Mouse (Mus musculus): ENCODE results near the gene 9930111J21Rik2. TPM values are rescaled to one million over a fixed set of nuclear protein-coding genes. Genes with fewer than 3 reads are reported as not detected.

Gene 9930111J21Rik2
- polyA plus RNA-seq, 1 experiment from 2014 or later: 0.45 TPM

GRCm38 (mm10) chr11:49089735-49090507 is 38.9 kb upstream of the 9930111J21Rik2 start:
- Histone ChIP-seq H3K27me3 (replicated peaks; ENCODE audit: control insufficient read depth, insufficient read depth, low read length) (no peaks in the 10 kb centered on the region), H3K4me2 (ENCODE audit: low read length) (no peak overlapping the region), H3K27ac (ENCODE audit: low read depth) (no peak overlapping the region), H3K4me3 (ENCODE audit: low read depth, low read length) (no peak overlapping the region), H3K9ac (ENCODE audit: low read length) (no peak overlapping the region), H3K4me1 (replicated peaks; ENCODE audit: control insufficient read depth, insufficient read depth, low read length) (peaks cover 11% of the 10 kb centered on the region; the same call in 1 of the 2 replicates), H3K9me3 (ENCODE audit: control insufficient read depth, low read length) (no peaks in the 10 kb centered on the region), H3K36me3 (ENCODE audit: control insufficient read depth, insufficient read depth, low read length) (no peaks in the 10 kb centered on the region)
- no peak for ATAC-seq (replicated peaks; ENCODE audit: low FRiP score, low TSS enrichment, low read depth)
- no peak for DNase-seq (ENCODE audit: low spot score)
- 68% methylated on average over 3 of the region's 3 CpGs for WGBS

- WGBS: 84% methylated on average over 5 of the region's 5 CpGs
- Histone ChIP-seq H3K36me3 (ENCODE audit: control insufficient read depth, insufficient read depth, low read length) (no peaks in the 10 kb centered on the region), H3K27ac (ENCODE audit: low read depth) (no peak overlapping the region), H3K4me1 (replicated peaks; ENCODE audit: control insufficient read depth, insufficient read depth, low read length) (peaks cover 14% of the 10 kb centered on the region; the same call in 1 of the 2 replicates), H3K9ac (ENCODE audit: low read length) (no peak overlapping the region), H3K4me3 (ENCODE audit: low read depth, low read length) (no peak overlapping the region), H3K27me3 (replicated peaks; ENCODE audit: control insufficient read depth, insufficient read depth, low read length) (no peaks in the 10 kb centered on the region), H3K9me3 (ENCODE audit: control insufficient read depth, low read length) (no peaks in the 10 kb centered on the region), H3K4me2 (ENCODE audit: low read length) (no peak overlapping the region)
- DNase-seq (ENCODE audit: low spot score): peak; percentile 47
- peak; percentile 41; the same call in 1 of the 2 replicates for ATAC-seq (replicated peaks; ENCODE audit: low FRiP score, low TSS enrichment, low read depth)
Observed at GRCm38 (mm10) chr11:49088990-49089652, 38.1 kb upstream of the 9930111J21Rik2 start.

- H3K27me3 ChIP-seq (replicated peaks; ENCODE audit: control insufficient read depth, insufficient read depth, low read length): no peaks in the 10 kb centered on the region
- H3K9me3 ChIP-seq (ENCODE audit: control insufficient read depth, low read length): no peaks in the 10 kb centered on the region
- H3K4me2 ChIP-seq (ENCODE audit: low read length): peak overlapping the region; percentile 39
- 38% methylated on average over 22 of the region's 22 CpGs for WGBS
- H3K27ac ChIP-seq (ENCODE audit: low read depth): no peak overlapping the region
- peak; percentile 70 for ATAC-seq (replicated peaks; ENCODE audit: low FRiP score, low TSS enrichment, low read depth)
- no peak overlapping the region for H3K9ac ChIP-seq (ENCODE audit: low read length)
- no peaks in the 10 kb centered on the region for H3K36me3 ChIP-seq (ENCODE audit: control insufficient read depth, insufficient read depth, low read length)
- DNase-seq (ENCODE audit: low spot score): peak; percentile 57
- peaks cover 14% of the 10 kb centered on the region; the same call in 1 of the 2 replicates for H3K4me1 ChIP-seq (replicated peaks; ENCODE audit: control insufficient read depth, insufficient read depth, low read length)
- no peak overlapping the region for H3K4me3 ChIP-seq (ENCODE audit: low read depth, low read length)
Observed at GRCm38 (mm10) chr11:49087830-49088616, 37.0 kb upstream of the 9930111J21Rik2 start.

- WGBS: 78% methylated on average over 6 of the region's 6 CpGs
- no peak overlapping the region for H3K4me3 ChIP-seq (ENCODE audit: low read depth, low read length)
- no peak overlapping the region for H3K9ac ChIP-seq (ENCODE audit: low read length)
- H3K36me3 ChIP-seq (ENCODE audit: control insufficient read depth, insufficient read depth, low read length): no peaks in the 10 kb centered on the region
- no peaks in the 10 kb centered on the region for H3K27me3 ChIP-seq (replicated peaks; ENCODE audit: control insufficient read depth, insufficient read depth, low read length)
- H3K27ac ChIP-seq (ENCODE audit: low read depth): no peak overlapping the region
- H3K4me1 ChIP-seq (replicated peaks; ENCODE audit: control insufficient read depth, insufficient read depth, low read length): peaks cover 14% of the 10 kb centered on the region; the same call in 1 of the 2 replicates
- DNase-seq (ENCODE audit: low spot score): peak; percentile 48
- no peak for ATAC-seq (replicated peaks; ENCODE audit: low FRiP score, low TSS enrichment, low read depth)
- no peaks in the 10 kb centered on the region for H3K9me3 ChIP-seq (ENCODE audit: control insufficient read depth, low read length)
- H3K4me2 ChIP-seq (ENCODE audit: low read length): no peak overlapping the region; the same call in 1 of the 2 replicates
Observed at GRCm38 (mm10) chr11:49086858-49087361, 35.9 kb upstream of the 9930111J21Rik2 start.

- DNase-seq (ENCODE audit: low spot score) (no peak), ATAC-seq (replicated peaks; ENCODE audit: low FRiP score, low TSS enrichment, low read depth) (no peak)
- 40% methylated on average over 3 of the region's 3 CpGs for WGBS
- no peak overlapping the region for H3K9ac ChIP-seq (ENCODE audit: low read length)
- no peaks in the 10 kb centered on the region for H3K27me3 ChIP-seq (replicated peaks; ENCODE audit: control insufficient read depth, insufficient read depth, low read length)
- no peaks in the 10 kb centered on the region for H3K9me3 ChIP-seq (ENCODE audit: control insufficient read depth, low read length)
- no peak overlapping the region for H3K4me3 ChIP-seq (ENCODE audit: low read depth, low read length)
- no peaks in the 10 kb centered on the region for H3K36me3 ChIP-seq (ENCODE audit: control insufficient read depth, insufficient read depth, low read length)
- no peak overlapping the region for H3K27ac ChIP-seq (ENCODE audit: low read depth)
- no peak overlapping the region for H3K4me2 ChIP-seq (ENCODE audit: low read length)
- peaks cover 14% of the 10 kb centered on the region; the same call in 1 of the 2 replicates for H3K4me1 ChIP-seq (replicated peaks; ENCODE audit: control insufficient read depth, insufficient read depth, low read length)
Observed at GRCm38 (mm10) chr11:49084875-49085274, 33.8 kb upstream of the 9930111J21Rik2 start.

GRCm38 (mm10) chr11:49084385-49084784 is 33.3 kb upstream of the 9930111J21Rik2 start:
- no peaks in the 10 kb centered on the region for H3K27me3 ChIP-seq (replicated peaks; ENCODE audit: control insufficient read depth, insufficient read depth, low read length)
- H3K4me2 ChIP-seq (ENCODE audit: low read length): no peak overlapping the region
- no peak for ATAC-seq (replicated peaks; ENCODE audit: low FRiP score, low TSS enrichment, low read depth)
- H3K36me3 ChIP-seq (ENCODE audit: control insufficient read depth, insufficient read depth, low read length): no peaks in the 10 kb centered on the region
- no peak overlapping the region for H3K4me3 ChIP-seq (ENCODE audit: low read depth, low read length)
- peaks cover 14% of the 10 kb centered on the region; the same call in 1 of the 2 replicates for H3K4me1 ChIP-seq (replicated peaks; ENCODE audit: control insufficient read depth, insufficient read depth, low read length)
- 59% methylated on average over 1 of the region's 1 CpGs for WGBS
- H3K9ac ChIP-seq (ENCODE audit: low read length): no peak overlapping the region
- no peak for DNase-seq (ENCODE audit: low spot score)
- H3K9me3 ChIP-seq (ENCODE audit: control insufficient read depth, low read length): no peaks in the 10 kb centered on the region
- no peak overlapping the region for H3K27ac ChIP-seq (ENCODE audit: low read depth)

- ATAC-seq (replicated peaks; ENCODE audit: low FRiP score, low TSS enrichment, low read depth): no peak
- Histone ChIP-seq H3K4me2 (ENCODE audit: low read length) (no peak overlapping the region), H3K27me3 (replicated peaks; ENCODE audit: control insufficient read depth, insufficient read depth, low read length) (no peaks in the 10 kb centered on the region), H3K9ac (ENCODE audit: low read length) (no peak overlapping the region), H3K4me1 (replicated peaks; ENCODE audit: control insufficient read depth, insufficient read depth, low read length) (peaks cover 13% of the 10 kb centered on the region; the same call in 1 of the 2 replicates), H3K36me3 (ENCODE audit: control insufficient read depth, insufficient read depth, low read length) (no peaks in the 10 kb centered on the region), H3K4me3 (ENCODE audit: low read depth, low read length) (no peak overlapping the region), H3K9me3 (ENCODE audit: control insufficient read depth, low read length) (no peaks in the 10 kb centered on the region), H3K27ac (ENCODE audit: low read depth) (no peak overlapping the region)
- 75% methylated on average over 3 of the region's 3 CpGs for WGBS
- DNase-seq (ENCODE audit: low spot score): no peak
Observed at GRCm38 (mm10) chr11:49083808-49084207, 32.8 kb upstream of the 9930111J21Rik2 start.

GRCm38 (mm10) chr11:49083146-49083545 is 32.1 kb upstream of the 9930111J21Rik2 start:
- no peak overlapping the region for H3K9ac ChIP-seq (ENCODE audit: low read length)
- 0 out of 2 replicates have a peak, but pooled peaks cover 8% of the 10 kb centered on the region for H3K4me1 ChIP-seq (replicated peaks; ENCODE audit: control insufficient read depth, insufficient read depth, low read length)
- H3K4me2 ChIP-seq (ENCODE audit: low read length): no peak overlapping the region
- whole genome bisulfite sequencing: 76% methylated on average over 1 of the region's 1 CpGs
- H3K4me3 ChIP-seq (ENCODE audit: low read depth, low read length): no peak overlapping the region
- H3K36me3 ChIP-seq (ENCODE audit: control insufficient read depth, insufficient read depth, low read length): no peaks in the 10 kb centered on the region
- H3K27me3 ChIP-seq (replicated peaks; ENCODE audit: control insufficient read depth, insufficient read depth, low read length): no peaks in the 10 kb centered on the region
- no peaks in the 10 kb centered on the region for H3K9me3 ChIP-seq (ENCODE audit: control insufficient read depth, low read length)
- H3K27ac ChIP-seq (ENCODE audit: low read depth): no peak overlapping the region
- DNase-seq (ENCODE audit: low spot score) (no peak), ATAC-seq (replicated peaks; ENCODE audit: low FRiP score, low TSS enrichment, low read depth) (no peak)
